Mouse (Mus musculus): ENCODE measurements around the gene Atp6v1a. TPM values are rescaled to one million over a fixed set of nuclear protein-coding genes. Genes with fewer than 3 reads are reported as not detected.

Atp6v1a gene
- polyA plus RNA-seq, 1 experiment: 34.4 TPM

DNA sequence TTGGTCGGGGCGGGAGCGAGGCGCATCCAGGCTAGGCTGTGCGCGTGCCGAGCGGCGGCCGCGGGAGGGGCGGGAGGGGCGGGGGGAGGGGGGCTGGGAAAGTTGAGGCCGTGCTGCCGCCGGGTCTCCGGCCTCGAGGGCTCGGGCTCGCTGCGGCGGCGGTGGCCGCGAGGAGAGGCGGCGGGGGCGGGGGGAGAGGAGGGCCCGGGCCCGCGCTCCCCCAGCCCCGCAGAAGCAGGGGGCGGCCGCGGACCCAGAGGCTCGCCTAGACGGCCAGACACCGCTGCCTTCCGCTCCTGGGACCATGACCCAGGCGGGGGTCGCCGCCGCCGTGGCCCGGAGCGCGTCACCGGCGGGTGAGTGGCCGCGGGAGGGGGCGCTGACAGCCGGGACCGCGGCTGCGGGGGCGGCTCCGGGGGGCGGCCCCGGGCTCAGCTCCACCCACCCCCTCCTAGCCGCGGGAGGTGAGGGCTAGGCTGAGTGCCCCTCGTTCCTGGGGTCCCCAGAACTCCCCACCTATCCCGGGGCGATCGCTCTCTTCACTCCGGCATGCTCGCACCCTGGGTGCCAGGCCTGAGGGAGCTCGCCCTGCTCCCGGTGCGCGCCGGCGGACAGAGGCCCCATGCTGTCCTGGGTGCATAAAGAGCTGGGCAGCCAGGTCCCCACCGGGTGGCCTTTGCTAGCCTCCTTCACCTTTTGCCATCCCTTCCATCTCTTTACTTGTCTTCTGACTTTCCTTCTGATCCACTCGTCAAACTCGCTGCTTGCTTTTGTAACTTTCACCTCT is 33.8 kb upstream of the Atp6v1a start, which contains the start of gene Usf3:
Gene Usf3, plus strand, starts transcription at position 92 of the 787 bp plus-strand sequence.
- DNase-seq: peak; percentile 74
- TF ChIP-seq CTCF (IDR thresholded peaks at IDR 0.05; ENCODE audit: insufficient read depth, low read length): no peak
- TF ChIP-seq POLR2A (IDR thresholded peaks at IDR 0.05; ENCODE audit: borderline replicate concordance, extremely low read depth, low read depth, low read length): no peak
- H3K4me3 ChIP-seq (replicated peaks; ENCODE audit: extremely low read depth, low read depth, low read length): peak within 1 kb of the TSS; percentile 82
- under 1% methylated on average over 68 of the region's 77 CpGs for WGBS
- H3K4me1 ChIP-seq (ENCODE audit: control insufficient read depth, insufficient read depth, low read length): peaks cover 13% of the 10 kb centered on the region

DNA sequence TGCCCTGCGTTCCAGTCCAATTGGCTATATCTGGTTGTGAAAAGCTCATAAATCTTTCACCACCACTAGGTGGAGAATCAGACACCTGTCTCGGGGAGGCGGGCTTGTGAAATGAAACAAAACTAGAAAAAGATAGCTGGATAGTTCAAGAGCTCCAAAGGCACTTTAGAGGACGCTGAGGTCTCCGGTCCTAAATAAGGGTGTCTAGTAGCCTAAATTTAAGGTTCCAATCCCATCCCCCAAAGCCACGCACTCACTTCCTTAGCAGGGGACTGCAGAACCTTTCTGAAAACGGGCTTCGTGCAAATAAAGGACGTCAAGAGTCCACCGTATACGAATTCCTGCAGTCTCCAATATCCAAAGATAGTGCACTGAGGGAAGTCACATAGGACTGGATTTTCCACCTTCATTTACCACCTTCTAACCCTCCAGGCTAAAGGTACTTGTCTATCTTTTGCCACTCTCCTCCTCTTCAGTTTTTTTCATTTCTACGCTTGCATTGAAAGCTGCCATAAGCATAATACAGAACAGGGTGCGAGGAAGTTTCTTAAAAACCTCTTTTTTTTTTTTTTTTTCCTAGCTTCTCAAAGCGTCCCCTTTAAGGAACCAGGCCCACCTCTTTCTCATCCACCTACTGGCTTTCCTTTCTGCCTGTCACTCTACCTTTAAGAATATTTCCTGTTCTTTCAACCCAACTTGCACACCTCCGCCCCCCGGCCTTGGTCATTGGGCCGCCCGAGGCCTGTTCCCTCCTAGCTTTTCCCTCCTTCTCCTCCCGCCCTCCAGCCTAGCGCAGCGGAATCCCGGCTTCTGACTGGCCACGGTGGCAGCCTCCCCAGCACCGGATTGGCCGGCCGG is 33.0 kb upstream of the Atp6v1a start:
- under 1% methylated on average over 26 of the region's 26 CpGs for WGBS

DNA sequence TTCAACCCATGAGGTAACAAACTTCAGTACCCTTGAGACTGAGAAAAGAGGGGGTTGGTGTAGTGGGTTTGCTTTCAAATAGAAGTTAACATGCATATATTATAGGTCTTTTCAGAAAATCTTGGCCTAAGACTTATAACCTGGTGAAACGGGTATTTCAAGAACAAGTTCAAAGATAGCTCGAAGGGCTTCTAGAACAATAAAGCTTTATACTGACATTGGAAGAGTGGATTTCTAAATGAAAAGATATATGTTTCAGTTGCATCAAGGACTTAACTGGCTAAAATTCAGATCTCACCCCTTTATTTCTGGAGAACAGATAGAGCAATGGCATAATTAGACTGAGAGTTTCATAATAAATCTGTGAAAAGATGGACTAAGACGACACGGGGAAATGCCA is 29.5 kb upstream of the Atp6v1a start:
- no peak for DNase-seq
- 71% methylated on average over 4 of the region's 4 CpGs for WGBS

More for the DNA sequence above, 33.0 kb upstream of the Atp6v1a start:
- H3K4me1 ChIP-seq (ENCODE audit: control insufficient read depth, insufficient read depth, low read length): peaks cover 13% of the 10 kb centered on the region
- H3K4me3 ChIP-seq (replicated peaks; ENCODE audit: extremely low read depth, low read depth, low read length): peak overlapping the region; percentile 82
- peak; percentile 96 for DNase-seq
- TF ChIP-seq CTCF (IDR thresholded peaks at IDR 0.05; ENCODE audit: insufficient read depth, low read length): 0 out of 2 replicates have a peak, but pooled peaks have one; percentile 6
- no peak for TF ChIP-seq POLR2A (IDR thresholded peaks at IDR 0.05; ENCODE audit: borderline replicate concordance, extremely low read depth, low read depth, low read length)

DNA sequence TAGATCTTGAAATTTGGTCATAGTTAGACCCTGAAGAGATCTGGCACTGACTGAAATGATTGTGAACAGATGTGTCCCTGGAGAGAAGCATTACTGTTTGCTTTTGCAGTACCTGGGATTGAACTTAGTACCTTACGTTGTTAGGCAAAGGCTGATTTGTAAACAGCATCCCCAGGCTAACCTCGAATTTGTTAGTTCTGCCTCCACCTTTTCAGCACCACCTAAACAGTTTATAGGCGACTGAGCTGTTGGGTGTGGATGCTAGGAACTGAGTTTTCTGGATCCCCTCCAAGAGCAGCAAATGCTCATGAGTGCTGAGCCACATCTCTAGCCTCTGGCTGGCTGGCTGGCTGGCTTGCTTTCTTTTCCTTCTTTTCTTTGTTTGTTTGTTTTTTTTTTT is 25.7 kb upstream of the Atp6v1a start:
- H3K4me1 ChIP-seq (ENCODE audit: control insufficient read depth, insufficient read depth, low read length): no peaks in the 10 kb centered on the region
- TF ChIP-seq POLR2A (IDR thresholded peaks at IDR 0.05; ENCODE audit: borderline replicate concordance, extremely low read depth, low read depth, low read length) (no peak), CTCF (IDR thresholded peaks at IDR 0.05; ENCODE audit: insufficient read depth, low read length) (no peak)
- DNase-seq: no peak
- no peak overlapping the region for H3K4me3 ChIP-seq (replicated peaks; ENCODE audit: extremely low read depth, low read depth, low read length)
- 44% methylated on average over 3 of the region's 3 CpGs for WGBS

More for the DNA sequence above, 29.5 kb upstream of the Atp6v1a start:
- no peak overlapping the region for H3K4me3 ChIP-seq (replicated peaks; ENCODE audit: extremely low read depth, low read depth, low read length)
- H3K4me1 ChIP-seq (ENCODE audit: control insufficient read depth, insufficient read depth, low read length): peaks cover 3% of the 10 kb centered on the region
- TF ChIP-seq CTCF (IDR thresholded peaks at IDR 0.05; ENCODE audit: insufficient read depth, low read length) (no peak), POLR2A (IDR thresholded peaks at IDR 0.05; ENCODE audit: borderline replicate concordance, extremely low read depth, low read depth, low read length) (no peak)

DNA sequence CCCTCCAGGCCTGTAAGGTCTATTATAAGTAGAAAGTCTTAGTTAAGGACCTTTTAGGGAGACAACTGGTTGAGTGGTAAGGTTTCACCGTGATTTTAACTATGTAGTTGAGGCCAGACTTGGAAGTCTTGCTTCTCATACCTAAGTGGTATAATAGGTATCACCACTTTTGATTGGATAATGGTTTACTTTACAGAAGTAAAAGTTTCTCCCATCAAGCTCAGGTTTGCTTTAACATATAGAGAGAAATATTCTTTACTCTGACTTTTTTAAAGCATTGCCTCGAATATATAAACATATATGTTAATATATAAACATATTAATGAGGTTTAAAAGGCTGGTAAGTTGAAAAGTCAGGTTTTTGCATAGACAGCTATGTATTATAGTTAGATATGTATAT is 24.3 kb upstream of the Atp6v1a start:
- H3K4me1 ChIP-seq (ENCODE audit: control insufficient read depth, insufficient read depth, low read length): no peaks in the 10 kb centered on the region
- DNase-seq: no peak
- WGBS: 92% methylated on average over 2 of the region's 2 CpGs
- TF ChIP-seq CTCF (IDR thresholded peaks at IDR 0.05; ENCODE audit: insufficient read depth, low read length) (no peak), POLR2A (IDR thresholded peaks at IDR 0.05; ENCODE audit: borderline replicate concordance, extremely low read depth, low read depth, low read length) (no peak)
- H3K4me3 ChIP-seq (replicated peaks; ENCODE audit: extremely low read depth, low read depth, low read length): no peak overlapping the region

DNA sequence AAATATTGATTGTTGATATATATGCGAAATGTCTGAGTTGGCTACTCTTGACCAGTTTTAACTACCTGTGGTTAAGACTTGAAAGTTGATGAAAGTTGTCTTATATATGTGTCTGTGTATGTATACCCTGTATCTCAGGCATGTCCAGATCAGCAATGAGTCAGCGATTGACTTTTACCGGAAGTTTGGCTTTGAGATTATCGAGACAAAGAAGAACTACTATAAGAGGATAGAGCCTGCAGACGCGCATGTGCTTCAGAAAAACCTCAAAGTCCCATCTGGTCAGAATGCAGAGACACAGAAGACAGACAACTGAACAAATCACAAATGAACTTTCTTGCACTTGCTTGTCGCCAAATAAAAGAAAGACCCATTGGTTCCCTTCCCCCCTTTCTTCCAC is 19.8 kb upstream of the Atp6v1a start:
- no peaks in the 10 kb centered on the region for H3K4me1 ChIP-seq (ENCODE audit: control insufficient read depth, insufficient read depth, low read length)
- TF ChIP-seq CTCF (IDR thresholded peaks at IDR 0.05; ENCODE audit: insufficient read depth, low read length): no peak
- TF ChIP-seq POLR2A (IDR thresholded peaks at IDR 0.05; ENCODE audit: borderline replicate concordance, extremely low read depth, low read depth, low read length): no peak
- DNase-seq: no peak
- WGBS: 91% methylated on average over 7 of the region's 7 CpGs
- no peak overlapping the region for H3K4me3 ChIP-seq (replicated peaks; ENCODE audit: extremely low read depth, low read depth, low read length)

DNA sequence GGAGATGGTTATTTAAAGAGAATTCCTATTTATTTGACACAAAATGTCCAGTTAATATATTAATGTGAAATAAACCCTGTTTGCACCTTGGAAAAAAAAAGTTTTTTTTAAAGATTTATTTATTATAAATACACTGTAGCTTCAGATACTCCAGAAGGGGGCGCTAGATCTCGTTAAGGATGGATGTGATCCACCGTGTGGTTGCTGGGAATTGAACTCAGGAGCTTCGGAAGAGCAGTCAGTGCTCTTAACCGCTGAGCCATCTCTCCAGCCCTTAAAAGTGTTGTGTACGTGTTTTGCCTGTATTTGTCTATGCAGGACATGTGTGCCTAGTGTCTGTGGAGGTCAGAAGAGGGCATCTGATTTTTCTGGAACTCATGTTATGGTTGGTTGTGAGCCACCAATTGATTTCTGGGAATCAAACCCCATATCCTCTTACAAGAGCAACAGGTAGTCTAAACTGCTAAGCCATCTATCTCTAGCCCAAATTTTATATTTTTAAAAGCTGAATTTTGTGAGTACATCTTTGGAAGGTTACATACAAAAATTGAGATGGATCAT is 15.1 kb upstream of the Atp6v1a start:
- no peak overlapping the region for H3K4me3 ChIP-seq (replicated peaks; ENCODE audit: extremely low read depth, low read depth, low read length)
- 74% methylated on average over 6 of the region's 6 CpGs for WGBS
- no peaks in the 10 kb centered on the region for H3K4me1 ChIP-seq (ENCODE audit: control insufficient read depth, insufficient read depth, low read length)
- no peak for TF ChIP-seq POLR2A (IDR thresholded peaks at IDR 0.05; ENCODE audit: borderline replicate concordance, extremely low read depth, low read depth, low read length)
- TF ChIP-seq CTCF (IDR thresholded peaks at IDR 0.05; ENCODE audit: insufficient read depth, low read length): no peak
- no peak for DNase-seq

DNA sequence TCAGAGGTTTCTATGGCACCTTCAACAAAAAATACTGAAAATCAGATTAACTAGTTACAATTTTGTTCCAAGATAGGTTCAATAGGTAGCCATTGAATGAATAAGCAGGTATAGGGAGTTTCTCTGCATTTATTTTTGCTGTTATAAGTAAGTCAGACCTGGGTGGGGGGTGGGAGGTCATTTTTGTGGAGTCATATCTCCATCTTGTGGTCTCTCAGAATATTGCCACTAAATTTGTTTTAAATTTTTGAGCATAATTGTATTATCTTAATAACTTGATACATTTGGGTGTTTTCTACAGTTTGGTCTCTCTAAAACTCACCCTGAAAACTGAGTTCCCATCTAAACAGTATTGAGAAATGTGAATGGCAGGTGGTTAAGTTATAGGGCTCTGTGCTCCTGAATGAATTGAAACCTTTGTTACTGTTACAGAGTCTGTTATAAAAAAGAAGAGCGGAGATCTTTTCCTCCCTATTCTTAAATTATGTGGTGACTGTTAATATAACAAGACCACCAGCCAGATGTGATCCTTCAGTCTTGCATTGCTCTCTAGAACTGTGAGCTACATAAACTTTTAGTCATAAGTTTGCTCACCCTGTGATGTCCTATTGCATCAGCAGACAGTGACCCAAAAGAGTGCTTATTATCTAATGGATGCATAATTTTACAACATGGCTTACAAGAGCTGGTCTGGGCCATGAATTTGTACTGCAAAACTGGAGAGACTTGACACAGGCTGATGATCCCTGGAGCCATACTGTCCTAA is 9.7 kb upstream of the Atp6v1a start:
- H3K4me1 ChIP-seq (ENCODE audit: control insufficient read depth, insufficient read depth, low read length): no peaks in the 10 kb centered on the region
- TF ChIP-seq CTCF (IDR thresholded peaks at IDR 0.05; ENCODE audit: insufficient read depth, low read length) (no peak), POLR2A (IDR thresholded peaks at IDR 0.05; ENCODE audit: borderline replicate concordance, extremely low read depth, low read depth, low read length) (no peak)
- WGBS: 90% methylated on average over 1 of the region's 1 CpGs
- H3K4me3 ChIP-seq (replicated peaks; ENCODE audit: extremely low read depth, low read depth, low read length): no peak overlapping the region
- DNase-seq: no peak

DNA sequence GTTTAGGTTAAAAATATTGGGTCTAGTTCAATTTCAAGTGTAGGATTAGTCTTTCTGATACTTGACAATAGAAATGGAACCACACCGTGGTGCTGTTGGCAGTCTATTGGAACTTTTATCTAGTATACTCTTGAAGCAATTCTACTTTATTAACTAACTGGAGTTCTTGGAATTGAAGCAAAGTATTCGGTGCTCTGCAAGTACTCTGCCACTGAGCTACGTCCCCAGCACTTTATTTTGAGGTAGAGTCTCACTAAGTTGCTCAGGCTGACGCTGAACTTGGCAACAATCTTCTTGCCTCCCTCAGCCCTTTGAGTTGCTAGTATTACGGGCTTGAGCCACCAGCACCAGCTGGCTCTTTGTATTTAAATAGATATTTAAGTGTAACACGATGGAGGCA is 2.0 kb upstream of the Atp6v1a start:
- no peak overlapping the region for H3K4me3 ChIP-seq (replicated peaks; ENCODE audit: extremely low read depth, low read depth, low read length)

More for the DNA sequence above, 2.0 kb upstream of the Atp6v1a start:
- no peak for DNase-seq
- H3K4me1 ChIP-seq (ENCODE audit: control insufficient read depth, insufficient read depth, low read length): peaks cover 3% of the 10 kb centered on the region
- TF ChIP-seq CTCF (IDR thresholded peaks at IDR 0.05; ENCODE audit: insufficient read depth, low read length) (no peak), POLR2A (IDR thresholded peaks at IDR 0.05; ENCODE audit: borderline replicate concordance, extremely low read depth, low read depth, low read length) (no peak)
- WGBS: 27% methylated on average over 6 of the region's 6 CpGs

Data from lung, adult 2 months (tissue).